Mouse (Mus musculus) embryonic facial prominence, embryonic 15.5 days (tissue): ENCODE measurements at regions not wholly inside any gene's neighbourhood (a gene's known extent, or its start where the extent isn't known, plus 50 kb on each side); places are given as distances from the start of the nearest gene placed in this dataset.

Experiments
- ATAC-seq: fragments of 200-750 bp; cut with Nextera tagmentation; 2 replicates; pipeline ENCODE4 v1.8.0; 2017; ENCODE audit warnings: low read depth, moderate TSS enrichment; ENCODE audit not compliant: insufficient number of reproducible peaks, low FRiP score, low TSS enrichment
- H3K27ac ChIP-seq: fragments of 300-500 bp; sonication (generic); replicated peaks from 2 replicates; pipeline ENCODE4 v1.5.1; 2015; ENCODE audit warnings: mild to moderate bottlenecking, inconsistent platforms
- H3K27me3 ChIP-seq: fragments of 300-500 bp; sonication (generic); 2 replicates; pipeline ENCODE4 v1.6.1; 2015; ENCODE audit warnings: inconsistent platforms
- H3K36me3 ChIP-seq: fragments of 300-500 bp; sonication (generic); 2 replicates; pipeline ENCODE4 v1.6.1; 2015; ENCODE audit warnings: mild to moderate bottlenecking, inconsistent platforms
- H3K4me1 ChIP-seq: fragments of 300-500 bp; sonication (generic); 2 replicates; pipeline ENCODE4 v1.6.1; 2015; ENCODE audit warnings: inconsistent platforms
- H3K4me2 ChIP-seq: fragments of 300-500 bp; sonication (generic); replicated peaks from 2 replicates; pipeline ENCODE4 v1.6.1; 2015; ENCODE audit warnings: mild to moderate bottlenecking, inconsistent platforms
- H3K4me3 ChIP-seq: fragments of 300-500 bp; sonication (generic); replicated peaks from 2 replicates; pipeline ENCODE4 v1.5.1; 2015; ENCODE audit warnings: mild to moderate bottlenecking, inconsistent platforms
- H3K9ac ChIP-seq: fragments of 300-500 bp; sonication (generic); 2 replicates; pipeline ENCODE4 v1.6.1; 2015; ENCODE audit warnings: inconsistent platforms
- H3K9me3 ChIP-seq: fragments of 300-500 bp; sonication (generic); replicated peaks from 2 replicates; pipeline ENCODE4 v1.6.1; 2016; ENCODE audit warnings: inconsistent platforms
- WGBS: fragments of 180-500 bp; shearing (Covaris S2); methylation state at CpG from one replicate; pipeline ENCODE4 v1.1.7; 2015; 5-methylcytosine and 5-hydroxymethylcytosine counted together

DNA sequence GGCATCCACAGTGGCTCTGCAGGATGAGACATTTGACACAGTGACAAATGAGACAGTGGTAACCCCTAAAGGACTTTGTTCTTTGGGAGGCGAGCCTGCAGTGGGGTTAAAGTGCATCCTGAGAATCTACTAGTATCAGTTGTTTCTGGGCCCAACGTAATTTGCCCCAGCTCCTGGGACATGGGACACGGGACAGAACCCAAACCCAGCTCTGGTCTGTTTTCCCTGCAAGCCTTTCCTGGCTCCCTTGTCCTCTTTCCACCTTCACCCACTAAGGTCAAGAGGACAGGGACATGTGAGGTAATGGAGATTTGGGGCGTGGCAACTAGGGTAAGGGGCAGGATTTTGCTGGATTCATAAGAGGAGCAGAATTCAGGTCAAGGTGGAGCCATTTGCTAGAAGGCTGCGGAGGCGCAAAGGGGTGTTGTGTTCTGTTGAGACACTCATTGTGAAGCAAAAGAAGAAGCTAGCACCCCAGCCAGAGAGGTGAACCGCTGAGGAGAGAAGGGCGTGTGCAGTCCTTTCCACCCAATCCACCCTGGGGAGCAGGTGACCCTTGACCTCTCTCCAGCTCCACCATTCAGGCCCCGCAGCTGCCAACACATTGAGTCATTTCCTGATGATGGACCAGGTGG is 80.6 kb upstream of the Mgmt start:
- Histone ChIP-seq H3K27me3 (no peaks in the 10 kb centered on the region), H3K36me3 (no peaks in the 10 kb centered on the region), H3K9ac (no peak overlapping the region), H3K4me1 (no peaks in the 10 kb centered on the region), H3K4me2 (no peak overlapping the region), H3K4me3 (no peak overlapping the region), H3K9me3 (no peaks in the 10 kb centered on the region), H3K27ac (no peak overlapping the region)
- ATAC-seq: no peak
- WGBS: 79% methylated on average over 9 of the region's 9 CpGs

GRCm38 (mm10) chr7:136814751-136815150 is 79.7 kb upstream of the Mgmt start:
- no peak overlapping the region for H3K27ac ChIP-seq
- no peaks in the 10 kb centered on the region for H3K36me3 ChIP-seq
- ATAC-seq: no peak
- no peaks in the 10 kb centered on the region for H3K4me1 ChIP-seq
- 71% methylated on average over 6 of the region's 6 CpGs for WGBS
- no peak overlapping the region for H3K4me3 ChIP-seq
- no peak overlapping the region for H3K9ac ChIP-seq
- H3K9me3 ChIP-seq: no peaks in the 10 kb centered on the region
- no peak overlapping the region for H3K4me2 ChIP-seq
- no peaks in the 10 kb centered on the region for H3K27me3 ChIP-seq

DNA sequence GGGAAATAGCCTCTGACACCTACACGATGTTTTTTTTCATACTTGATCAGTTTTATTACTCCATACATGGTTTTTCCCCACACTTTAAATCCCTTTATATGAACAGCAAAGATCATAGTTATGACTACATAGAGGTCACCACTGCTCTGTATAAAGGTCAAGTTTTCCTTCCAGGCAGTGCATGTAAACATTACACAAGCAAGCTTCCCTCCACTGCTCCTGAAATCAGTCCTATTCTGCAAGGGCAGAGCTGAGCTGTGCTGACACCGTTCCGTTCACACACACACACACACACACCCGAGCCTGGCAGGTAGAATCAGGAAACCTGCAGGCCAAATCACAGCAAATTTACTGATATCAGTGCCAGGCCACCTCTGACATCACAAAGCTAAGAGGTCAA is 74.1 kb upstream of the Mgmt start:
- Histone ChIP-seq H3K4me1 (peaks cover 2% of the 10 kb centered on the region; the same call in 1 of the 2 replicates), H3K9me3 (no peaks in the 10 kb centered on the region), H3K4me2 (no peak overlapping the region), H3K9ac (no peak overlapping the region), H3K27me3 (peaks cover 3% of the 10 kb centered on the region; the same call in 1 of the 2 replicates), H3K27ac (no peak overlapping the region), H3K36me3 (no peaks in the 10 kb centered on the region), H3K4me3 (no peak overlapping the region)
- WGBS: 58% methylated on average over 4 of the region's 4 CpGs
- no peak for ATAC-seq

DNA sequence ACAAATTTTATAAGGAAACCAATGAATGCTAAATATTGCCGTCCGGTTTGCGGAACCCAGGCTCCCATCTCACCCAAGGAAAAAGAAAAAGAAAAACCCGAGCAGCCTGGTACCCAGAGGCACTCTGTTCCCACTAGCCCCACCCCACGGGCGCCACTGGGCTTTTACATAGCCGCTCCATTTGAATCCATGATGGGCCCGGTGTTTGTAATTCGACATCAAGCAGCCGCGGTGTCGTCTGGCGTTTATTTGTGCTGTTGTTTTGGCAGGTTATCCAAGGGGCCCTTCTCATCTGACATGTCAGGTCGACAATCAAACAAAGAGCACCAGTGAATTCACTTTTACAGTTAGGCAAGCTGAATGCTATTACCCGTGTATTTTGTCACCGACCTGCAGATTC is 68.8 kb upstream of the Mgmt start:
- ATAC-seq: no peak
- Histone ChIP-seq H3K4me1 (peaks cover 5% of the 10 kb centered on the region; the same call in 1 of the 2 replicates), H3K4me2 (peak overlapping the region; percentile 31), H3K27me3 (peaks cover 3% of the 10 kb centered on the region), H3K4me3 (no peak overlapping the region), H3K36me3 (no peaks in the 10 kb centered on the region), H3K27ac (no peak overlapping the region), H3K9ac (no peak overlapping the region), H3K9me3 (no peaks in the 10 kb centered on the region)
- 12% methylated on average over 16 of the region's 16 CpGs for WGBS

DNA sequence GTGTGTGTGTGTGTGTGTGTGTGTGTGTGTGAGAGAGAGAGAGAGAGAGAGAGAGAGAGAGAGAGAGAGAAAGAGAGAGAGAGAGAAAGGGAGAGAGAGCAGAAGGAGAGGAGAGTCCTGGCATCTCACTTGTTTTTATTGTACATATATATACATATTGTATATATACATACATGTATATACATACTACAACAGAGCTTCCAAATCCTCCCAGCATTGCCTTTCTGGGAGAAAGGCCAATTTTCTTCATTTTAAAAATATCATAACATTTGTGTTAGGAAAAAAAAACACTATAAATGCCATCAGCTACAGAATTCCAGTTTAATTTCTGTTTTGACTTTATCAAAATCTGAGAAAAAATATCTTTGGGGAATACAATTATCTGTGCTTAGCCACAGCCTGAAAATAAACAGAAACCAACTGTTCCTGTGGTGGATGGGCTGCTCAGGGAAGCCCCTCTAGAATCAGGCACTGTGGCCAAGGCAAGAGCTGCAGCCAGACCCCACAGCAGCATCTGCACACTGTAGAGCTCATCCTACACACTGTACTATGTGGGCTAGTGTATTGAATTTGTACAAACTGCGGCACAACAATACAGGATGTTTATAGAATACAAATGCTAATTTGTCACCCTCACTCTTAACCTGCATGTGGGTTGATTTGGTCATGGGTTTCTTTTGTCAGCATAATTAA is 64.6 kb upstream of the Mgmt start:
- Histone ChIP-seq H3K4me1 (peaks cover 5% of the 10 kb centered on the region; the same call in 1 of the 2 replicates), H3K4me2 (no peak overlapping the region), H3K36me3 (no peaks in the 10 kb centered on the region), H3K27ac (peak overlapping the region; percentile 39; the same call in 1 of the 2 replicates), H3K4me3 (no peak overlapping the region), H3K27me3 (no peaks in the 10 kb centered on the region; the same call in 1 of the 2 replicates), H3K9ac (no peak overlapping the region), H3K9me3 (no peaks in the 10 kb centered on the region)
- WGBS: 39% methylated on average over 1 of the region's 1 CpGs
- peak; percentile 85 for ATAC-seq

DNA sequence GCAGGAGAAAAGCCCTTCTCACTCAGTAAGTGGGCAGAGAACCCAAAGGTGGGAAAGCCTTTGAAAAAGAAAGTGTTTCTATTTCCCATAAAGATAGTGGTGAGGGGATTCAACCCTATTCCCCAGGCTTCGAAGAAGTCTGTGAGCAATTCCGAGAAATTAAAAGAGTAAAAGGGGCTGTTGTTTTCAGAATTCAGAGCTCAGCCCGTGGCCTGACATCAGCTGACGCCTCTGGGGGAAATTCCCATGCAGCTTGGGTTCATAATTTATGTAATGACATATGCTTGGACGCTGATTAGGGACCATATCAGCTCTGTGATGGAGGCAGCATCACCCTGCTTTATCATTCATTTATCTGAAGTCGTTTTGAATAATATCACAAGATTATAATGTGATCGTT is 62.0 kb upstream of the Mgmt start:
- Histone ChIP-seq H3K27me3 (no peaks in the 10 kb centered on the region; the same call in 1 of the 2 replicates), H3K9me3 (no peaks in the 10 kb centered on the region), H3K36me3 (no peaks in the 10 kb centered on the region), H3K9ac (no peak overlapping the region), H3K4me3 (no peak overlapping the region), H3K4me1 (no peaks in the 10 kb centered on the region), H3K27ac (no peak overlapping the region), H3K4me2 (no peak overlapping the region)
- no peak for ATAC-seq
- 69% methylated on average over 7 of the region's 7 CpGs for WGBS

DNA sequence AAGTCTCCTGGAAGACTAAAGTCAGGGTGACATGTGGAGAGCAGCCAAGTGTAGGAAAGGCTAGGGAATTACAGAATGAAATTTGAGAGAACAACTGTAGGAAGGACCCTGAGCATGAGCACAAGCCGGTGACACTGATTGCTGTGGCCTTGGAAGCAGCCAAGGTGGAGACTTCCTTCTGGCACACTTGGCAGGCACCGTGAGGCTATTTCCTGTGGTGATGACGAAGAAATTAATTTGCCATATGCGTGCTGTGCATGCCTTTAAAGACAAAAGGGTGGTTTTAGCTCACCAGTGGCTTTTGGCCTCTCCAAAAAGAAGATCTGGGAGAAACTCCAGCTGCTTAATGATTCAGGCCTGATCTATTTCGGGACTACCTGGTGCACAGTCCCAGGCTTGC is 55.4 kb upstream of the Mgmt start:
- no peak for ATAC-seq
- H3K36me3 ChIP-seq: no peaks in the 10 kb centered on the region
- no peaks in the 10 kb centered on the region for H3K27me3 ChIP-seq
- no peak overlapping the region for H3K4me2 ChIP-seq
- H3K4me3 ChIP-seq: no peak overlapping the region
- H3K4me1 ChIP-seq: peaks cover 22% of the 10 kb centered on the region
- 61% methylated on average over 5 of the region's 5 CpGs for WGBS
- no peak overlapping the region for H3K27ac ChIP-seq
- H3K9ac ChIP-seq: no peak overlapping the region
- H3K9me3 ChIP-seq: no peaks in the 10 kb centered on the region

DNA sequence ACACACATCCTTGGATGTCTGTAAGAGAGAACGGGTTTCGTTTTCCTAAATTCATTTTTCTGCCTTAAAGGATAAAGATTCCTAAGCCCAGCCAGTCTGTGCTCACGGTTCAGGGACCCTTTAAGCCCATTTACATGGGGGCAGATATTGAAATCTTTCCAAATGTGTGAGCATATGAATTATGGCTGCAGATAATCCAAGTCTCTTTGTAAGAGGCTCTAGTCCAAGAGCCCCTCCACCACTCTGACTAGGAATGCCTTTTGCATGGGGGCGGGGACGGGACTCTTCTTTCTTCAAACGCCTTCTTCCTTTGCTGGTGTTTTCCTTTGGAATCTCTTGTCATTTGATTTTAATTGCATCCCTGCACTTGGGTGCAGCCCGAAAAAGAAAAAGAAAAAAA is 54.2 kb upstream of the Mgmt start:
- Histone ChIP-seq H3K4me1 (peaks cover 22% of the 10 kb centered on the region), H3K36me3 (no peaks in the 10 kb centered on the region), H3K27ac (0 out of 2 replicates have a peak overlapping the region, but pooled peaks have one; percentile 4), H3K9me3 (no peaks in the 10 kb centered on the region), H3K27me3 (no peaks in the 10 kb centered on the region), H3K4me3 (no peak overlapping the region), H3K9ac (no peak overlapping the region), H3K4me2 (no peak overlapping the region)
- WGBS: 32% methylated on average over 7 of the region's 7 CpGs
- no peak for ATAC-seq

DNA sequence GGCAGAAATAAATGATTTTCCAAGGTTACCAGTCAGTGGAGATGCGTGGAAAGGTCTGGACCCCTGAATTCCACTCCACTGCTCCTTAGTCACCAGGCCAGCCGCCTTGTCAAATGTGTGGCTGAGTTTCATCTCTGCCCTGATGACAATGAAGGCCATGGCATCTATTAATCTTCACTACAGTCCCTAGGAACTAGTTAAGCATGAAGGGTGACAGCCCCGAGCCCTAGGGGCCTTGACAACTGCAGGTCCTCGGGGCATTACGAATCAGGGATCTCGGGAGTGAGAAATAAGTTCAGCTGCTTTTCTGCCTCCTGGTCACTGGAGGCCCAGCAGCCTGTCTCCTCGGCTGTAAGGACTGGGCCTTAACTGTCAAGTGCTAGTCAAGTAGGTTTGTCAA is 51.7 kb upstream of the Mgmt start:
- Histone ChIP-seq H3K27ac (no peak overlapping the region), H3K9ac (no peak overlapping the region), H3K4me3 (no peak overlapping the region), H3K4me1 (peaks cover 27% of the 10 kb centered on the region), H3K4me2 (no peak overlapping the region), H3K27me3 (no peaks in the 10 kb centered on the region), H3K36me3 (no peaks in the 10 kb centered on the region), H3K9me3 (no peaks in the 10 kb centered on the region)
- whole genome bisulfite sequencing: 83% methylated on average over 7 of the region's 7 CpGs
- ATAC-seq: no peak

GRCm38 (mm10) chr7:136844282-136844681 is 50.1 kb upstream of the Mgmt start:
- ATAC-seq: no peak
- H3K4me2 ChIP-seq: no peak overlapping the region
- H3K27me3 ChIP-seq: no peaks in the 10 kb centered on the region
- 33% methylated on average over 5 of the region's 5 CpGs for WGBS
- H3K9ac ChIP-seq: no peak overlapping the region
- no peak overlapping the region for H3K27ac ChIP-seq
- no peak overlapping the region for H3K4me3 ChIP-seq
- H3K4me1 ChIP-seq: peaks cover 22% of the 10 kb centered on the region
- H3K9me3 ChIP-seq: no peaks in the 10 kb centered on the region
- no peaks in the 10 kb centered on the region for H3K36me3 ChIP-seq
